Mouse (Mus musculus): ENCODE data around the gene Art3.

- TF ChIP-seq CTCF (IDR thresholded peaks at IDR 0.05; ENCODE audit: low read depth) (no peak), EP300 (IDR thresholded peaks at IDR 0.05; ENCODE audit: low read depth) (no peak)
Observed at GRCm38 (mm10) chr5:92392542-92392941, 60.9 kb downstream of the Art3 start.

Data from heart, postnatal 0 days (tissue).